Mouse (Mus musculus): Measurements from ENCODE around the gene Copg1.

DNA sequence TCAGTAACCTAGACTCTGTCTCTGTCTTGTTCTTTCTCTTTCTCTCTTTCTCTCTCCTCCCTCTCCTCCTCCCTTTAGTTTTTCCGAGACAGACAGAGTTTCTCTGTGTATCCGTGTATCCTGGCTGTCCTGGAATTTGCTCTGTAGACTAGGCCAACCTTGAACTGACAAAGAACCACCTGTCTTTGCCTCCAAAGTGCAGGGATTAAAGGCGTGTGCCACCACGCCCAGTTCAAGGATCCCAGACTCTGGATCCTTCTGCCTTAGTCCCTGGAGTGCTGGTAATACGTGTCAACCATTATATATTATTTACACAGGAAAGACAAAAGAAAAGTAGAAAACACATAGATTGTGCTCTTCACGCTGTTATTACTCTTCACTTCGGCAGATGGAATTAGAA lies 16.4 kb upstream of the Copg1 start:
- TF ChIP-seq SMC3 (IDR thresholded peaks at IDR 0.05; ENCODE audit: low read depth, low read length) = no peak
- no peak for TF ChIP-seq CTCF (conservative IDR thresholded peaks at IDR 0.05 in 1 of 2, IDR thresholded peaks at IDR 0.05 in 1 of 2; ENCODE audit: low read depth in 2 of 2, low read length in 2 of 2)
- TF ChIP-seq EP300 (IDR thresholded peaks at IDR 0.05; ENCODE audit: low read length) = no peak
- TF ChIP-seq NELFE (IDR thresholded peaks at IDR 0.05; ENCODE audit: low read depth, low read length) = no peak
- TF ChIP-seq USF1 (IDR thresholded peaks at IDR 0.05; ENCODE audit: low read depth, low read length) = no peak
- TF ChIP-seq TCF12 (IDR thresholded peaks at IDR 0.05; ENCODE audit: low read depth, low read length) = no peak
- no peak for TF ChIP-seq BHLHE40 (IDR thresholded peaks at IDR 0.05; ENCODE audit: low read depth, low read length)
- no peak for TF ChIP-seq ELF1 (IDR thresholded peaks at IDR 0.05; ENCODE audit: low read depth, low read length)
- no peak for TF ChIP-seq GABPA (IDR thresholded peaks at IDR 0.05; ENCODE audit: insufficient replicate concordance, low read depth, low read length)
- TF ChIP-seq IRF4 (IDR thresholded peaks at IDR 0.05; ENCODE audit: low read depth, low read length) = no peak
- no peak for TF ChIP-seq UBTF (IDR thresholded peaks at IDR 0.05; ENCODE audit: low read depth, low read length)
- no peak for TF ChIP-seq MEF2A (IDR thresholded peaks at IDR 0.05; ENCODE audit: borderline replicate concordance, low read depth, low read length)
- no peak for TF ChIP-seq CHD1 (IDR thresholded peaks at IDR 0.05; ENCODE audit: low read depth, low read length)
- TF ChIP-seq KAT2A (IDR thresholded peaks at IDR 0.05; ENCODE audit: insufficient replicate concordance, low read length) = no peak
